Mouse (Mus musculus): ENCODE results near the gene Narf. TPM values are rescaled to one million over a fixed set of nuclear protein-coding genes. Genes with fewer than 3 reads are reported as not detected.

Narf gene
- total and polyA plus RNA-seq, 2 experiments, result 39.5 to 44.3 TPM

DNA sequence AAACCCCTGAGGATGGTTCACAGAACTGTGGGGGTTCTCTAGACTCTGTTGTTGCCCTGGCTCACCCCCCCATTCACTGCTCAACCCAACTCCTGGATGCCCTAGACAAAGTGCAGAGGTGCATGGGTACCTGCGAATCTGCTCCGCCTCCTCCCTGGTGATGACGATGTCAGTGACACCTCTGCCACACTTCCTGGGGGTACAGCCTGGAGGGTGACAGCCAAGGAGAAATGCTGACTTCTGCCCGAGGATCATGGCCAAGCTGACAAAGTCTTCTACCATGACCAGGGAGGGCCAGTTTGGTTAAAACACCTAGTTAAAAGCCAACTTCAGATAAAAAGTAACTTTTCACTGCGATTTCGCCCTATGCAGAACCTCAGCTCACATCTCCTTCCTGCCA lies 36.3 kb upstream of the Narf start:
- no peak overlapping the region for H3K4me3 ChIP-seq (ENCODE audit: insufficient read depth, low read depth, low read length)
- 90% methylated on average over 6 of the region's 6 CpGs for WGBS
- H3K36me3 ChIP-seq (ENCODE audit: control insufficient read depth, insufficient read depth, low read length), result no peaks in the 10 kb centered on the region
- no peaks in the 10 kb centered on the region for H3K79me2 ChIP-seq (ENCODE audit: control insufficient read depth, insufficient read depth, low read length)
- H3K4me1 ChIP-seq (ENCODE audit: control insufficient read depth, insufficient read depth, low read length), result peaks cover 6% of the 10 kb centered on the region; the same call in 1 of the 2 replicates
- H3K27ac ChIP-seq (replicated peaks; ENCODE audit: insufficient read depth, low read depth, low read length), result no peak overlapping the region
- TF ChIP-seq POLR2A (IDR thresholded peaks at IDR 0.05; ENCODE audit: extremely low read depth, insufficient read depth, low read length), result no peak
- TF ChIP-seq CTCF (IDR thresholded peaks at IDR 0.05; ENCODE audit: low read depth, low read length), result no peak
- no peak for DNase-seq (ENCODE audit: extremely low read depth, low read depth, low spot score)
- no peaks in the 10 kb centered on the region for H3K27me3 ChIP-seq (ENCODE audit: control insufficient read depth, insufficient read depth, low read length)
- no peak overlapping the region for H3K9ac ChIP-seq (ENCODE audit: low read depth, low read length)

DNA sequence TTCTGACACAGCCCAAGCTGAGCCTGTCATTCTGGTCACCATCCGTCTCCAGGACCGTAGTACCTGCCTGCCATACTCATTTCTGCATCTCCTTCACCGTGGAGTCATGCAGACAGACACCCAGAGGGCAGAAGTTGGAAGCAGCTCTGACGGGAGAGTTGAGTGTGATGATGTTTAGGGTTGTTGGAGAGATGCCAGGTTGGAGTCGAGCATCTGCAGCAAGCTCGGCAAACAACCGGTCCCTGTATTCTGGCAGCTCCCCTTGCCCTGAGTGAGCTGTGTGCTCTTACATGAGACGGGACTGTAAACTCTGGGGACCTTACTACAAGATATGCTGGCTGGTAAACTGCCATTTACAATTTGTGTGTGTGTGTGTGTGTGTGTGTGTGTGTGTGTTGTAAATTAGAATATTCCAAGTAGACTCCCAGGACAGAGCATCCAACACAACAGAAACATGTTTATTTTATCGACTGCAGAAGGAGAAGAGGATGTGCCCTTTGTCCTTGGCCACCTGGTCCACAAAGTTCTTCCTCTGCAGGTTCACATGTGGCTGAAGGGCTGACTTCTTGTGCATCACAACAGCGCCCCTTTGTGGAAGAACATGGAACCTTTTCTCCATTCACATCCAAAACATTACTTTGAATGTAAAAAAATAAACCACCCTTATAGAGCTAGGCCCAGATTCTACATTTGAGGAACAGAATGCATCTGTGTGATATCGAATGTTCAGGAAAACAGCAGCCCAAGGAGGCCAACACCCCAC lies 35.4 kb upstream of the Narf start:
- Histone ChIP-seq H3K79me2 (ENCODE audit: control insufficient read depth, insufficient read depth, low read length) (no peaks in the 10 kb centered on the region), H3K4me3 (ENCODE audit: insufficient read depth, low read depth, low read length) (no peak overlapping the region), H3K4me1 (ENCODE audit: control insufficient read depth, insufficient read depth, low read length) (peaks cover 6% of the 10 kb centered on the region; the same call in 1 of the 2 replicates), H3K36me3 (ENCODE audit: control insufficient read depth, insufficient read depth, low read length) (no peaks in the 10 kb centered on the region), H3K27me3 (ENCODE audit: control insufficient read depth, insufficient read depth, low read length) (no peaks in the 10 kb centered on the region), H3K9ac (ENCODE audit: low read depth, low read length) (no peak overlapping the region), H3K27ac (replicated peaks; ENCODE audit: insufficient read depth, low read depth, low read length) (no peak overlapping the region)
- DNase-seq (ENCODE audit: extremely low read depth, low read depth, low spot score), result peak; percentile 95
- WGBS, result 26% methylated on average over 11 of the region's 11 CpGs
- no peak for TF ChIP-seq POLR2A (IDR thresholded peaks at IDR 0.05; ENCODE audit: extremely low read depth, insufficient read depth, low read length)
- TF ChIP-seq CTCF (IDR thresholded peaks at IDR 0.05; ENCODE audit: low read depth, low read length), result peak; percentile 66

DNA sequence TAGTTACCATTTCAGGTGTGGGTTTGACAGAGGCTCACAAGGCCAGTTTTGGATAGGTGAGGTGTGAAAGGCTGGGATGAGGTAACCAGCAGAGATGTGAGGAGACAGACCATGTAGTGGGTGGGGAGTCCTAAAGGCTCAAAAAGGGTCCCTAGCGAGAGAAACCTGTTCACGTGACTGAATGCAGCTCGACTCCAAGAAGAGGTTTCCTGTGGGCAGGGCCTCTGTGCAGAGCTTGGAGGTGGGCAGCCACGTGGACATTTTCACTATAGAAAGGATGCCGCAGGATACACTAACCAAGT lies 33.2 kb upstream of the Narf start:
- peaks cover 5% of the 10 kb centered on the region; the same call in 1 of the 2 replicates for H3K36me3 ChIP-seq (ENCODE audit: control insufficient read depth, insufficient read depth, low read length)
- H3K79me2 ChIP-seq (ENCODE audit: control insufficient read depth, insufficient read depth, low read length), result no peaks in the 10 kb centered on the region
- TF ChIP-seq CTCF (IDR thresholded peaks at IDR 0.05; ENCODE audit: low read depth, low read length) (no peak), POLR2A (IDR thresholded peaks at IDR 0.05; ENCODE audit: extremely low read depth, insufficient read depth, low read length) (no peak)
- DNase-seq (ENCODE audit: extremely low read depth, low read depth, low spot score), result no peak
- no peak overlapping the region for H3K27ac ChIP-seq (replicated peaks; ENCODE audit: insufficient read depth, low read depth, low read length)
- 8% methylated on average over 5 of the region's 5 CpGs for WGBS
- H3K9ac ChIP-seq (ENCODE audit: low read depth, low read length), result no peak overlapping the region
- H3K4me3 ChIP-seq (ENCODE audit: insufficient read depth, low read depth, low read length), result peak overlapping the region; percentile 81; the same call in 1 of the 2 replicates
- H3K27me3 ChIP-seq (ENCODE audit: control insufficient read depth, insufficient read depth, low read length), result no peaks in the 10 kb centered on the region
- peaks cover 6% of the 10 kb centered on the region; the same call in 1 of the 2 replicates for H3K4me1 ChIP-seq (ENCODE audit: control insufficient read depth, insufficient read depth, low read length)

DNA sequence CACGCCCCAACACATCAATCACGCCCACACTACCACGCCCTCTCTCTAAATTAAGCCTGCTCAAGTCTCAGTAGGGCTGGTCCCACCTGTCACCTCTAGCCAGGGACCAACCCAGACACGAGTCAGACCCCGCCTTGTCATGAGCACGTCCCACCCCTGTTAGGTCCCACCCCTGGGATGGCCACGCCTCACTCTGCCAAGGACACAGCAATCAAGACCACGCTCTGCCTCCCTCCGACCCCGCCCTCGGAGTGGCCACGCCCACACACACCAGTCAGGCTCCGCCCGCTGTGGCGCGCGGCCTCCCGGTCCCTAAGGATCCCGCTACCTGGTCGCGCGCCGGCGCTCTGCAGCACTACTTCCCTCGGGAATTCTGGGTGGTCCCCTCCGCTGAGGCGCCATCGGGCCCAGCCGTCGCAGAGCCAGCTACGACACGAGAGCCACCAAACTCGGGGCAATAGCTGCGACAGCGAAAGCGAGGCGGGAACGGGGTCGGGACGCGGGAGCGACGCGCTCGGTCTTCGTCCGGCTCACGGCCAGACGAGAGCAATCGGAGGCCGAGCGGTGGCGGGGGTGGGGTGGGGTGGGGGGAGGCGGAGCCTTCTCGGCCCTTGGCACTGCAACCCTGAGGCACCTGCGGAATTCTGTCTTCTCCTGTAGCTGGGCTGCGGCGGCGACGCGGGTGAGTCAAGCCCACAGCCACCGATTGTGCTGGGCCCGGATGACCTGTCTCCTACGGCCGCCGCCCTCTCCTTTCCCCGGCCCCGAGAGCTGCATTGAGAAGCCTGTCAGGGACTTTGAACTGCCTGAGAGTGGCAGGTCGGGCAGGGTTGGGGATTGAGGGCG lies 32.7 kb upstream of the Narf start, which contains the start of the genes Hexdc and Ogfod3:
TSS of gene Hexdc (plus strand) at position 273 of the 846 bp plus-strand sequence.
TSS of gene Ogfod3 (minus strand) at position 551 of the 846 bp plus-strand sequence.
- peaks cover 5% of the 10 kb centered on the region; the same call in 1 of the 2 replicates for H3K36me3 ChIP-seq (ENCODE audit: control insufficient read depth, insufficient read depth, low read length)
- WGBS, result 0% methylated on average over 70 of the region's 70 CpGs
- H3K4me3 ChIP-seq (ENCODE audit: insufficient read depth, low read depth, low read length), result peak within 1 kb of the TSS; percentile 81
- peak within 1 kb of the TSS; percentile 86 for H3K9ac ChIP-seq (ENCODE audit: low read depth, low read length)
- TF ChIP-seq POLR2A (IDR thresholded peaks at IDR 0.05; ENCODE audit: extremely low read depth, insufficient read depth, low read length), result peak; percentile 70; the same call in 1 of the 2 replicates
- TF ChIP-seq CTCF (IDR thresholded peaks at IDR 0.05; ENCODE audit: low read depth, low read length), result no peak
- peak within 1 kb of the TSS; percentile 64 for H3K27ac ChIP-seq (replicated peaks; ENCODE audit: insufficient read depth, low read depth, low read length)
- H3K4me1 ChIP-seq (ENCODE audit: control insufficient read depth, insufficient read depth, low read length), result peaks cover 6% of the 10 kb centered on the region; the same call in 1 of the 2 replicates
- no peaks in the 10 kb centered on the region for H3K27me3 ChIP-seq (ENCODE audit: control insufficient read depth, insufficient read depth, low read length)
- peak; percentile 90 for DNase-seq (ENCODE audit: extremely low read depth, low read depth, low spot score)
- no peaks in the 10 kb centered on the region for H3K79me2 ChIP-seq (ENCODE audit: control insufficient read depth, insufficient read depth, low read length)

DNA sequence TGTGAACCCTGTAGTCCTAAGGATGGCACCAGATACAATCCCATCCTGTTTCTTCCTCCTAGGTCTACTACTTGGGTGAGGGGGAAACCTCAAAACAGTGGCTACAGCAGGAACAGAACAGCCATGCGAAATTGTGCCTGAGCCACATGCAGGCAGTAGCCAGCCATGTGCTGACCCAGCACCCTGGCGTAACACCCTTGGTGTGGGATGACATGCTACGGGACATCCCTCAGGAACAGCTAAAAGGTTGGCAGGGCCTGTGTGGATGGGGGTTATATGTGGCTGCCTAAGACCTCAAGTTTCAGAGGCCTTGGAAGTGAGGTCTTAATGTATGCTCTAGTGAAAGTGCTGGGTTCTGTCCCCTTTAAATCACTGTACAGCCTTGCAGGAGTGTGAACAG lies 20.2 kb upstream of the Narf start:
- Histone ChIP-seq H3K79me2 (ENCODE audit: control insufficient read depth, insufficient read depth, low read length) (no peaks in the 10 kb centered on the region), H3K27me3 (ENCODE audit: control insufficient read depth, insufficient read depth, low read length) (no peaks in the 10 kb centered on the region), H3K9ac (ENCODE audit: low read depth, low read length) (no peak overlapping the region), H3K36me3 (ENCODE audit: control insufficient read depth, insufficient read depth, low read length) (no peaks in the 10 kb centered on the region), H3K27ac (replicated peaks; ENCODE audit: insufficient read depth, low read depth, low read length) (no peak overlapping the region), H3K4me3 (ENCODE audit: insufficient read depth, low read depth, low read length) (no peak overlapping the region), H3K4me1 (ENCODE audit: control insufficient read depth, insufficient read depth, low read length) (no peaks in the 10 kb centered on the region)
- no peak for DNase-seq (ENCODE audit: extremely low read depth, low read depth, low spot score)
- whole genome bisulfite sequencing, result 97% methylated on average over 3 of the region's 3 CpGs
- TF ChIP-seq POLR2A (IDR thresholded peaks at IDR 0.05; ENCODE audit: extremely low read depth, insufficient read depth, low read length), result no peak
- TF ChIP-seq CTCF (IDR thresholded peaks at IDR 0.05; ENCODE audit: low read depth, low read length), result no peak
